Mouse (Mus musculus) hindbrain, postnatal 0 days (tissue): ENCODE measurements at regions not wholly inside any gene's neighbourhood (a gene's known extent, or its start where the extent isn't known, plus 50 kb on each side); places are given as distances from the start of the nearest gene placed in this dataset.
A peak's percentile ranks its signal among the peaks of the same experiment; 100 is the strongest.

Source experiments
- ATAC-seq: fragments of 200-750 bp; cut with Nextera tagmentation; 2 replicates; pipeline ENCODE4 v1.8.0; 2017; ENCODE audit warnings: mild to moderate bottlenecking, moderate TSS enrichment, moderate library complexity
- DNase-seq: peaks from one replicate; pipeline ENCODE4 v3.0.0-alpha.2; 2015; ENCODE audit warnings: low spot score
- H3K27ac ChIP-seq: fragments of 300-500 bp; sonication (generic); 2 replicates; pipeline ENCODE4 v1.5.1; 2014; ENCODE audit warnings: mild to moderate bottlenecking
- H3K27me3 ChIP-seq: fragments of 300-500 bp; sonication (generic); 2 replicates; pipeline ENCODE4 v1.6.1; 2014; ENCODE audit warnings: low read length, mixed read lengths; ENCODE audit not compliant: insufficient read depth
- H3K36me3 ChIP-seq: fragments of 300-500 bp; sonication (generic); 2 replicates; pipeline ENCODE4 v1.6.1; 2014; ENCODE audit warnings: low read length, mixed read lengths; ENCODE audit not compliant: insufficient read depth
- H3K4me1 ChIP-seq: fragments of 300-500 bp; sonication (generic); 2 replicates; pipeline ENCODE4 v1.6.1; 2014; ENCODE audit warnings: antibody characterized with exemption, low read length, mixed read lengths; ENCODE audit not compliant: insufficient read depth
- H3K4me2 ChIP-seq: fragments of 300-500 bp; sonication (generic); 2 replicates; pipeline ENCODE4 v1.6.1; 2014; ENCODE audit warnings: low read depth, mild to moderate bottlenecking, low read length, moderate library complexity, mixed read lengths
- H3K4me3 ChIP-seq: fragments of 300-500 bp; sonication (generic); 2 replicates; pipeline ENCODE4 v1.5.1; 2014; ENCODE audit warnings: low read length
- H3K9ac ChIP-seq: fragments of 300-500 bp; sonication (generic); replicated peaks from 2 replicates; pipeline ENCODE4 v1.6.1; 2014; ENCODE audit warnings: mild to moderate bottlenecking, low read length, moderate library complexity, mixed read lengths
- H3K9me3 ChIP-seq: fragments of 300-500 bp; sonication (generic); 2 replicates; pipeline ENCODE4 v1.6.1; 2016; ENCODE audit warnings: low read length, mixed read lengths
- CTCF ChIP-seq: IDR thresholded peaks from 2 replicates; pipeline ENCODE4 v1.5.1; 2016; ENCODE audit warnings: antibody characterized with exemption, control low read depth, low read depth
- WGBS: fragments of 180-500 bp; shearing (Covaris S2); extraction: QIAGEN DNeasy Blood & Tissue Kit; methylation state at CpG from one replicate; pipeline ENCODE4 v1.1.7; 2014; 5-methylcytosine and 5-hydroxymethylcytosine counted together

DNA sequence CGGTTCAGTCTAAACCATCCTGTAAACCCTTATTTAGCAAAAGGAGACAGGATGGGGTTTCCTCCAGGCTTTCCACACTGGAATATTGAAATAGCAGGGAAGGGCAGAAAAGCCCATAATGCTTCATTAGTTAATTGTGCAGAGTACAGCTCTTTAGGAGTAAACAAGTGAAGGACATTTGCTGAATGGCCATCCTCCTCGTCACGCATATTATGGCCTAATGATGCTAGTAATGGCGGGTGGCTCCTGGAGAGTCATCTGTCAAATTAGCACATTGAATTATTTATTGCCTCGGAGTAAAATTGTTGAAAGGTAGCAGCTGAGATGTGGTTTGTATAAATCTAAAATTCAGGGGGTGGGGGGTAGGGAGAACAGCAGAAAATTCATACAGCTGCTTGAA, 575.1 kb upstream of the Itga1 start:
- no peak for TF ChIP-seq CTCF
- DNase-seq (no peak), ATAC-seq (no peak)
- H3K4me3 ChIP-seq = no peak overlapping the region
- H3K27ac ChIP-seq = no peak overlapping the region
- H3K36me3 ChIP-seq = no peaks in the 10 kb centered on the region
- H3K27me3 ChIP-seq = peaks cover 32% of the 10 kb centered on the region
- WGBS = 39% methylated on average over 5 of the region's 5 CpGs
- H3K9me3 ChIP-seq = no peaks in the 10 kb centered on the region
- H3K9ac ChIP-seq = no peak overlapping the region
- no peak overlapping the region for H3K4me2 ChIP-seq
- H3K4me1 ChIP-seq = no peaks in the 10 kb centered on the region

DNA sequence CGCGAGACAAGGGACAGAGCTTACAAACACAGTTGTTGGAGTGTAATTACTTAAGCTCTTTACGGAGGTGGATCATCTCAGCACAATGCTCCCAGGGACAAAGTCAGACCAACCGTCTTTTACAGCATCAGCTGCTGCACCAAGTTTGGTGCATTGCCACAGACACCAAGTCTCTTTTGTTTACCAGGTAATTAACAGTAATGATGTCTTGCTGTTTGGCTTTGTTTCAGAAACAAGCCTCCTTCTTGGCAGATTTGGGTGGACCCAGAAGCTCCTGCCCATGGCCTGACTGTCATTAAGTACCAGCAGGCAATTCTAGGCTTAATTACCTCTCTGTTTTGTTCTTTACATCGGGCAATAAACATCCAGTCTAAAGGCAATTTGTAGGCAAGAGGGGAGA, 572.0 kb upstream of the Itga1 start:
- no peaks in the 10 kb centered on the region for H3K9me3 ChIP-seq
- no peak overlapping the region for H3K4me2 ChIP-seq
- peaks cover 19% of the 10 kb centered on the region; the same call in 1 of the 2 replicates for H3K27me3 ChIP-seq
- no peak overlapping the region for H3K27ac ChIP-seq
- H3K9ac ChIP-seq = no peak overlapping the region
- no peaks in the 10 kb centered on the region for H3K36me3 ChIP-seq
- DNase-seq (peak; percentile 47), ATAC-seq (0 out of 2 replicates have a peak, but pooled peaks have one; percentile 29)
- no peak for TF ChIP-seq CTCF
- 28% methylated on average over 5 of the region's 5 CpGs for WGBS
- no peak overlapping the region for H3K4me3 ChIP-seq
- H3K4me1 ChIP-seq = no peaks in the 10 kb centered on the region

DNA sequence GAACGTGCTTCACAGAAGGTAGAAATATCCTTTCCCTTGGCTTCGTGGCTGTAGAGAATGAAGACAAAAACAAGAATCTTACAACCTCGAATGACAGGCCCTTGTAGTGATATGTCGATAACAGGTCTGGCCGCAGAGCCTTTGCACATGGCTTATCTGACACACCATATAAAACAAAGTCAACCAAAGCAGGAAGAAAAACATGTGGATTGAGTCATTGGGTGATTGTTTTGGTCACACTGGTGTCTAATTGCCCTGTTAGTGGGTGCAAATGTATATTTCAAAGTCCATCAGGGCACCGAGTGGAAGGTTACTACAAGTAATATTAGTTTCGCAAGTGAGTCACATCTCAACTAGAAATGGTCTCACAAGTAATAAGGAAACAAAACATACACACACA, 569.9 kb upstream of the Itga1 start:
- Histone ChIP-seq H3K4me2 (no peak overlapping the region), H3K9me3 (no peaks in the 10 kb centered on the region), H3K27me3 (0 out of 2 replicates have a peak, but pooled peaks cover 11% of the 10 kb centered on the region), H3K9ac (no peak overlapping the region), H3K36me3 (no peaks in the 10 kb centered on the region), H3K27ac (no peak overlapping the region), H3K4me1 (no peaks in the 10 kb centered on the region), H3K4me3 (no peak overlapping the region)
- ATAC-seq = no peak
- no peak for TF ChIP-seq CTCF
- WGBS = 90% methylated on average over 7 of the region's 7 CpGs
- no peak for DNase-seq

DNA sequence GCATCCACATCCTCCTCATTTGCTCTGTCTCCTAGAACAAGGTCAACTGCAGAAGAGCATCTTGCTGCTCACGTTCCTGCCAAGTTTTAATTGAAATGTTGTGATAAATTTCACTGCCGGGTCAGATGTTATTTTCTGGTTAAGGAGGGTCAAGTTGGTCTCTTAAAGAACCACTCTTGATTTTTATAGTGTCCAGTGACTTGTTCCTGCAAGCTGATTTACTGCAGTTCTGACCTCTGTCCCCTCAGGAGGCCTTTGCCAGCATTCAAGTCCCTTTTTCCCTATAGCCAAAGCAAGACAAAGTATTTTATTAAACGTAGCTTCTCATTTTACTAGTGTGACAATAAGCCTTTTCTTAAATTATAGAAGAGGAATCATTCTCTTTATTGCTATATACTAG, 567.8 kb upstream of the Itga1 start:
- H3K27me3 ChIP-seq = 0 out of 2 replicates have a peak, but pooled peaks cover 3% of the 10 kb centered on the region
- 49% methylated on average over 3 of the region's 3 CpGs for WGBS
- H3K9ac ChIP-seq = no peak overlapping the region
- H3K36me3 ChIP-seq = no peaks in the 10 kb centered on the region
- no peak overlapping the region for H3K4me3 ChIP-seq
- ATAC-seq (no peak), DNase-seq (no peak)
- no peak for TF ChIP-seq CTCF
- H3K9me3 ChIP-seq = no peaks in the 10 kb centered on the region
- no peak overlapping the region for H3K27ac ChIP-seq
- H3K4me2 ChIP-seq = no peak overlapping the region
- no peaks in the 10 kb centered on the region for H3K4me1 ChIP-seq

DNA sequence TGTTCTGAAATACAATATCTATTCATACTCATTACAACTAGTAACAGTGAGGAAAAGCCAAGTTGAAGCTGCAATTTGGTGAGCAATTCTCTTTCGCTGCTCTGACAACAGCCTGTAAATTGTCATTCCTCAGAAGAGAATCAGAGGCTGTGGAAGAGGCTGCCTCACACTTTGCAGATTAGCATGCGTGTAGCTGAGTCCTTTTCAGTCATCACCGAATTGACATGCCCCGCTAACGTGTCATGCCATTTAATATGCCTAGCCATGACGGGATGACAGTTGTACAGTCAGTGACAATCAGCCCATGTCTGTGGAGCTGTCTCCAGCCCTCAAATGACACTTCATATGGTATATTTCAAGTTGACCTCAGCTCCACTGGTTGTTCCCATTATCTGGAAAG, 553.4 kb upstream of the Itga1 start:
- no peak for TF ChIP-seq CTCF
- no peaks in the 10 kb centered on the region for H3K4me1 ChIP-seq
- H3K4me2 ChIP-seq = no peak overlapping the region
- H3K9ac ChIP-seq = no peak overlapping the region
- 70% methylated on average over 6 of the region's 6 CpGs for WGBS
- H3K27me3 ChIP-seq = no peaks in the 10 kb centered on the region
- no peak overlapping the region for H3K27ac ChIP-seq
- no peaks in the 10 kb centered on the region for H3K36me3 ChIP-seq
- H3K9me3 ChIP-seq = no peaks in the 10 kb centered on the region
- H3K4me3 ChIP-seq = no peak overlapping the region
- ATAC-seq = no peak
- DNase-seq = no peak

DNA sequence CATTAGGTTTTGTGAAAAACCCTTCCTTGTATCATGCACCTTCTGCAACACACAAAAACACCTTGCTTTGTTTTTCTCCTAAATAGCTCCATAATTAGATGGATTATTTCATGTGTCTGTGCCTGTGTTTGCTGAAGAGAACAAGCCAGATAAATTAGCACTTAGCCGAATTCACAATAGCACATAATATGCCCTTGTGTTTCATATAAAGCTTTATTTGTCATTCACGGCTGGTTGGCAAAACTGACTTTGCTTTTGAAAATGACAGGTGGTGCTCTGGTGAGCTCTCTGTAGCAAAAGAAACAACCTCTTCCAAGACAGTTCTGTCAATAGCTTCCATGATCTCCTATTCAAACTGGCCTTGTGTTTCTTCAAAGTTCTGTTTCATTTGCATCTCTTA, 551.2 kb upstream of the Itga1 start:
- no peak for ATAC-seq
- Histone ChIP-seq H3K4me2 (no peak overlapping the region), H3K27ac (no peak overlapping the region), H3K4me1 (no peaks in the 10 kb centered on the region), H3K27me3 (no peaks in the 10 kb centered on the region), H3K36me3 (no peaks in the 10 kb centered on the region), H3K4me3 (no peak overlapping the region), H3K9me3 (no peaks in the 10 kb centered on the region), H3K9ac (no peak overlapping the region)
- DNase-seq = no peak
- WGBS = 51% methylated on average over 2 of the region's 2 CpGs
- no peak for TF ChIP-seq CTCF

DNA sequence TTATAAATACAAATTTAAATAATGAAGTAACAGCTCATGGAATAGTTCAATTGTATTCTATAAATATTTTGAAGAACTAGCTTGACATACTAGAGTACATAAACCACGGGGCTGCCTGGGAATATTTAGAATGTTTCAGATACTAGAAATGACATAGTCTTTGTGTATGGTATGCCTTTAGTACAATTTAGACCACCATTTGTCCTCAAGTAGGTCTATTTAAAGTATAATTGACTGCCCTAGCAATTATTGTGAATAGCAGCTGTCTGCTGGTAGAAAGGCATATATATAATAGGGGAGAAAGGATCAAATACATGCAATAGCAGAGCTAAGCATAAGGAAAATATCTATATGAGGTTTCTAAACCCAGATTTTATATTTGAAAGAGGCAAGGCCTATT, 550.6 kb upstream of the Itga1 start:
- H3K27ac ChIP-seq = no peak overlapping the region
- H3K4me3 ChIP-seq = no peak overlapping the region
- H3K9ac ChIP-seq = no peak overlapping the region
- no peaks in the 10 kb centered on the region for H3K4me1 ChIP-seq
- WGBS = 71% methylated on average over 1 of the region's 1 CpGs
- H3K9me3 ChIP-seq = no peaks in the 10 kb centered on the region
- no peaks in the 10 kb centered on the region for H3K27me3 ChIP-seq
- H3K4me2 ChIP-seq = no peak overlapping the region
- H3K36me3 ChIP-seq = no peaks in the 10 kb centered on the region
- ATAC-seq (no peak), DNase-seq (no peak)
- TF ChIP-seq CTCF = no peak
